Mouse (Mus musculus): ENCODE results near the gene Nrgn. TPM values are rescaled to one million over a fixed set of nuclear protein-coding genes. Genes with fewer than 3 reads are reported as not detected.

Nrgn gene
- total RNA-seq, 1 experiment: 0.40 TPM

- no peaks in the 10 kb centered on the region for H3K9me3 ChIP-seq (ENCODE audit: control insufficient read depth, insufficient read depth, low read depth, low read length)
- in situ Hi-C loops (cut with MboI; ENCODE audit: low sequenced_read_pairs in 2 of 2, unreplicated experiment in 2 of 2): no loop called here
- no peak overlapping the region for H3K27ac ChIP-seq (ENCODE audit: insufficient read depth, low read depth, low read length, poor library complexity, severe bottlenecking)
- H3K4me3 ChIP-seq (ENCODE audit: insufficient read depth in 1 of 2, low read depth in 1 of 2, low read length in 2 of 2, poor library complexity in 1 of 2, severe bottlenecking in 1 of 2): no peak overlapping the region
- H3K4me1 ChIP-seq (ENCODE audit: control insufficient read depth in 2 of 2, insufficient read depth in 2 of 2, low read length in 2 of 2, poor library complexity in 1 of 2): no peaks in the 10 kb centered on the region
- DNase-seq (ENCODE audit: low read depth, low spot score): no peak
- TF ChIP-seq ZC3H11A (IDR thresholded peaks at IDR 0.05; ENCODE audit: borderline replicate concordance, low read depth, low read length) (no peak), CHD2 (IDR thresholded peaks at IDR 0.05; ENCODE audit: low read depth, low read length) (no peak), MAFK (IDR thresholded peaks at IDR 0.05; ENCODE audit: insufficient read depth, low read depth, low read length) (no peak), HCFC1 (IDR thresholded peaks at IDR 0.05; ENCODE audit: borderline replicate concordance, insufficient read depth, low read length) (no peak), ZNF384 (IDR thresholded peaks at IDR 0.05; ENCODE audit: low read depth, low read length) (no peak)
- no peaks in the 10 kb centered on the region for H3K36me3 ChIP-seq (ENCODE audit: control insufficient read depth, insufficient read depth, low read length, poor library complexity, severe bottlenecking)
- H3K9ac ChIP-seq (ENCODE audit: insufficient read depth, low read depth, low read length, poor library complexity, severe bottlenecking): no peak overlapping the region
Measured at GRCm38 (mm10) chr9:37593690-37594089, 41.0 kb upstream of the Nrgn start.

GRCm38 (mm10) chr9:37592633-37593032, 39.9 kb upstream of the Nrgn start:
- in situ Hi-C loops (cut with MboI; ENCODE audit: low sequenced_read_pairs in 2 of 2, unreplicated experiment in 2 of 2): no loop called here
- Histone ChIP-seq H3K9ac (ENCODE audit: insufficient read depth, low read depth, low read length, poor library complexity, severe bottlenecking) (no peak overlapping the region), H3K27ac (ENCODE audit: insufficient read depth, low read depth, low read length, poor library complexity, severe bottlenecking) (no peak overlapping the region), H3K4me1 (ENCODE audit: control insufficient read depth in 2 of 2, insufficient read depth in 2 of 2, low read length in 2 of 2, poor library complexity in 1 of 2) (no peaks in the 10 kb centered on the region), H3K36me3 (ENCODE audit: control insufficient read depth, insufficient read depth, low read length, poor library complexity, severe bottlenecking) (no peaks in the 10 kb centered on the region), H3K4me3 (ENCODE audit: insufficient read depth in 1 of 2, low read depth in 1 of 2, low read length in 2 of 2, poor library complexity in 1 of 2, severe bottlenecking in 1 of 2) (no peak overlapping the region), H3K9me3 (ENCODE audit: control insufficient read depth, insufficient read depth, low read depth, low read length) (no peaks in the 10 kb centered on the region)
- no peak for DNase-seq (ENCODE audit: low read depth, low spot score)
- no peak for TF ChIP-seq MAFK (IDR thresholded peaks at IDR 0.05; ENCODE audit: insufficient read depth, low read depth, low read length)
- TF ChIP-seq ZC3H11A (IDR thresholded peaks at IDR 0.05; ENCODE audit: borderline replicate concordance, low read depth, low read length): no peak
- TF ChIP-seq CHD2 (IDR thresholded peaks at IDR 0.05; ENCODE audit: low read depth, low read length): no peak
- no peak for TF ChIP-seq ZNF384 (IDR thresholded peaks at IDR 0.05; ENCODE audit: low read depth, low read length)
- TF ChIP-seq HCFC1 (IDR thresholded peaks at IDR 0.05; ENCODE audit: borderline replicate concordance, insufficient read depth, low read length): no peak

GRCm38 (mm10) chr9:37592025-37592424, 39.3 kb upstream of the Nrgn start:
- H3K4me3 ChIP-seq (ENCODE audit: insufficient read depth in 1 of 2, low read depth in 1 of 2, low read length in 2 of 2, poor library complexity in 1 of 2, severe bottlenecking in 1 of 2): no peak overlapping the region
- no peak overlapping the region for H3K9ac ChIP-seq (ENCODE audit: insufficient read depth, low read depth, low read length, poor library complexity, severe bottlenecking)
- TF ChIP-seq HCFC1 (IDR thresholded peaks at IDR 0.05; ENCODE audit: borderline replicate concordance, insufficient read depth, low read length): no peak
- TF ChIP-seq ZC3H11A (IDR thresholded peaks at IDR 0.05; ENCODE audit: borderline replicate concordance, low read depth, low read length): no peak
- TF ChIP-seq ZNF384 (IDR thresholded peaks at IDR 0.05; ENCODE audit: low read depth, low read length): no peak
- TF ChIP-seq MAFK (IDR thresholded peaks at IDR 0.05; ENCODE audit: insufficient read depth, low read depth, low read length): no peak
- TF ChIP-seq CHD2 (IDR thresholded peaks at IDR 0.05; ENCODE audit: low read depth, low read length): no peak
- in situ Hi-C loops (cut with MboI; ENCODE audit: low sequenced_read_pairs in 2 of 2, unreplicated experiment in 2 of 2): no loop called here
- no peak overlapping the region for H3K27ac ChIP-seq (ENCODE audit: insufficient read depth, low read depth, low read length, poor library complexity, severe bottlenecking)
- H3K4me1 ChIP-seq (ENCODE audit: control insufficient read depth in 2 of 2, insufficient read depth in 2 of 2, low read length in 2 of 2, poor library complexity in 1 of 2): no peaks in the 10 kb centered on the region
- no peak for DNase-seq (ENCODE audit: low read depth, low spot score)
- no peaks in the 10 kb centered on the region for H3K9me3 ChIP-seq (ENCODE audit: control insufficient read depth, insufficient read depth, low read depth, low read length)
- no peaks in the 10 kb centered on the region for H3K36me3 ChIP-seq (ENCODE audit: control insufficient read depth, insufficient read depth, low read length, poor library complexity, severe bottlenecking)

- no peaks in the 10 kb centered on the region for H3K36me3 ChIP-seq (ENCODE audit: control insufficient read depth, insufficient read depth, low read length, poor library complexity, severe bottlenecking)
- in situ Hi-C loops (cut with MboI; ENCODE audit: low sequenced_read_pairs in 2 of 2, unreplicated experiment in 2 of 2): no loop called here
- no peak for DNase-seq (ENCODE audit: low read depth, low spot score)
- H3K4me3 ChIP-seq (ENCODE audit: insufficient read depth in 1 of 2, low read depth in 1 of 2, low read length in 2 of 2, poor library complexity in 1 of 2, severe bottlenecking in 1 of 2): no peak overlapping the region
- no peaks in the 10 kb centered on the region for H3K9me3 ChIP-seq (ENCODE audit: control insufficient read depth, insufficient read depth, low read depth, low read length)
- no peaks in the 10 kb centered on the region for H3K4me1 ChIP-seq (ENCODE audit: control insufficient read depth in 2 of 2, insufficient read depth in 2 of 2, low read length in 2 of 2, poor library complexity in 1 of 2)
- TF ChIP-seq ZC3H11A (IDR thresholded peaks at IDR 0.05; ENCODE audit: borderline replicate concordance, low read depth, low read length) (no peak), MAFK (IDR thresholded peaks at IDR 0.05; ENCODE audit: insufficient read depth, low read depth, low read length) (no peak), HCFC1 (IDR thresholded peaks at IDR 0.05; ENCODE audit: borderline replicate concordance, insufficient read depth, low read length) (no peak), CHD2 (IDR thresholded peaks at IDR 0.05; ENCODE audit: low read depth, low read length) (no peak), ZNF384 (IDR thresholded peaks at IDR 0.05; ENCODE audit: low read depth, low read length) (no peak)
- no peak overlapping the region for H3K27ac ChIP-seq (ENCODE audit: insufficient read depth, low read depth, low read length, poor library complexity, severe bottlenecking)
- H3K9ac ChIP-seq (ENCODE audit: insufficient read depth, low read depth, low read length, poor library complexity, severe bottlenecking): no peak overlapping the region
Measured at GRCm38 (mm10) chr9:37590381-37590780, 37.7 kb upstream of the Nrgn start.

- no peak overlapping the region for H3K4me3 ChIP-seq (ENCODE audit: insufficient read depth in 1 of 2, low read depth in 1 of 2, low read length in 2 of 2, poor library complexity in 1 of 2, severe bottlenecking in 1 of 2)
- no peaks in the 10 kb centered on the region for H3K36me3 ChIP-seq (ENCODE audit: control insufficient read depth, insufficient read depth, low read length, poor library complexity, severe bottlenecking)
- no peak for TF ChIP-seq CHD2 (IDR thresholded peaks at IDR 0.05; ENCODE audit: low read depth, low read length)
- no peak for TF ChIP-seq ZNF384 (IDR thresholded peaks at IDR 0.05; ENCODE audit: low read depth, low read length)
- no peak for TF ChIP-seq ZC3H11A (IDR thresholded peaks at IDR 0.05; ENCODE audit: borderline replicate concordance, low read depth, low read length)
- no peak for TF ChIP-seq MAFK (IDR thresholded peaks at IDR 0.05; ENCODE audit: insufficient read depth, low read depth, low read length)
- no peak for TF ChIP-seq HCFC1 (IDR thresholded peaks at IDR 0.05; ENCODE audit: borderline replicate concordance, insufficient read depth, low read length)
- no peak overlapping the region for H3K27ac ChIP-seq (ENCODE audit: insufficient read depth, low read depth, low read length, poor library complexity, severe bottlenecking)
- in situ Hi-C loops (cut with MboI; ENCODE audit: low sequenced_read_pairs in 2 of 2, unreplicated experiment in 2 of 2): no loop called here
- DNase-seq (ENCODE audit: low read depth, low spot score): no peak
- H3K4me1 ChIP-seq (ENCODE audit: control insufficient read depth in 2 of 2, insufficient read depth in 2 of 2, low read length in 2 of 2, poor library complexity in 1 of 2): no peaks in the 10 kb centered on the region
- H3K9me3 ChIP-seq (ENCODE audit: control insufficient read depth, insufficient read depth, low read depth, low read length): no peaks in the 10 kb centered on the region
- no peak overlapping the region for H3K9ac ChIP-seq (ENCODE audit: insufficient read depth, low read depth, low read length, poor library complexity, severe bottlenecking)
Measured at GRCm38 (mm10) chr9:37586718-37587117, 34.0 kb upstream of the Nrgn start.
